Mouse (Mus musculus) lung, postnatal 0 days (tissue): ENCODE results near the gene 1700018B08Rik.

Source experiments
- CTCF ChIP-seq: IDR thresholded peaks from 2 replicates; pipeline ENCODE4 v1.5.1; 2016; ENCODE audit warnings: antibody characterized with exemption, mild to moderate bottlenecking
- EP300 ChIP-seq: IDR thresholded peaks from 2 replicates; pipeline ENCODE4 v1.6.1; 2016; ENCODE audit warnings: antibody characterized with exemption, mild to moderate bottlenecking, control low read depth

DNA sequence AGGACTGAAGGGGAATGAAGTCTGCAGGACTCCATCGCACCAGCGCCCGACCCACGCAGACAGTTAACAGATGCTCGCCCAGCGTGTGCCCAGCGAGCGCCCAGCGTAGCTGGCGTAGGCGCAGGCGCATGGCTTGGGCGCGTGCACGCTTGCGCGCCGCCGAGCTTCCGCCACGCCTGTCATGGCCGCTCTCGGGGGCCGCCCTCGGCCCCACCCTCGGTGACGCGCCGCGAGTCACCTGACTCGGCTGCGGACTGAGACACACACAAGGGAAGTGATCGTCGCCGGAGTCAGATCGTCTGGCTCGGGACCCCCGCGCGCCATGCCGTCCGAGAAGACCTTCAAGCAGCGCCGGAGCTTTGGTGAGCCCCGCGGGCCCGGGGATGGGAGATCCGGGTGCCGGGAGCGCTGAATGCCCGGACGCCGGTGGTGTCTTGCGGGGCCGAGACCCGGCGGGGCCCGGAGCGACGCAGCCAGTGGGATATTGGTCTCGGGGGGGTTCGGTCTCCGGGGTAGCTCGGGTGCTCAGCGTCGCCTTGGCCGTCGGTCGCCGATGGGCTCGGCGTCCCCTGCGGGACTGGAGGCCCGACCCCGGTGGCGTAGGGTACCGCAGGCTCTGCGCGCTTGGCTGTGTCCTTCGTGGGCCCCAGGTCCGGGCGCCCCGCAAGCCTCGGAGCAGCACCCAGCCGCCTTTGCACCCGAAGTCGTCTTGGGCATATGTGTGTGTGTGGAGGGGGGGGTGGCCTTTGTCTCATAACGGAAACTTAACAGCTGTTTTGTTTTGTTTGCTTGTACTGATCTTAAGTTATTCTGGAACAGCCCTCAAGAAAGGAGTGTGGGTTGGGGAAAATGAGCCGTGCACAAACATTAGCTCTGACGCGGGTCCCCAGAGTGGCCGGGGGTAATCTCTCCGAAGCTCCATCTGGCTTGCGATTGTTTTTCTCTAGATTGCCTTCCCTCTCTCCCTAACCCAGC lies 46.4 kb upstream of the 1700018B08Rik start, which contains the start of gene Map1lc3b:
- TF ChIP-seq CTCF (no peak; the same call in 1 of the 2 replicates), EP300 (no peak)
